Mouse (Mus musculus) kidney, adult 2 months (tissue): Measurements from ENCODE around the gene Pld1. TPM values are rescaled to one million over a fixed set of nuclear protein-coding genes. Genes with fewer than 3 reads are reported as not detected.

Experiments used
- DNase-seq: peaks from one replicate; pipeline ENCODE4 v3.0.0; 2021
- H3K27ac ChIP-seq: fragments of 200-500 bp; 2 replicates; pipeline ENCODE4 v1.5.1; 2012; ENCODE audit warnings: low read depth, low read length, control low read depth, inconsistent platforms; ENCODE audit not compliant: insufficient read depth
- H3K27me3 ChIP-seq: fragments of 200-500 bp; replicated peaks from 2 replicates; pipeline ENCODE4 v1.6.1; 2012; ENCODE audit warnings: mild to moderate bottlenecking, moderate library complexity, low read length, inconsistent platforms; ENCODE audit not compliant: control insufficient read depth, insufficient read depth
- H3K36me3 ChIP-seq: fragments of 200-500 bp; 2 replicates; pipeline ENCODE4 v1.6.1; 2012; ENCODE audit warnings: mild to moderate bottlenecking, moderate library complexity, low read length, inconsistent platforms; ENCODE audit not compliant: control insufficient read depth, insufficient read depth
- H3K4me1 ChIP-seq: fragments of 200-500 bp; 2 replicates; pipeline ENCODE4 v1.6.1; 2011; ENCODE audit warnings: low read length; ENCODE audit not compliant: control insufficient read depth, insufficient read depth
- H3K4me3 ChIP-seq: fragments of 200-500 bp; 2 replicates; pipeline ENCODE4 v1.5.1; 2011; ENCODE audit warnings: mild to moderate bottlenecking, low read depth, low read length, control low read depth; ENCODE audit not compliant: insufficient read depth
- CTCF ChIP-seq: fragments of 200-500 bp; conservative IDR thresholded peaks from 2 replicates; pipeline ENCODE4 v1.5.1; 2011; ENCODE audit warnings: low read depth, mild to moderate bottlenecking, control low read depth, low read length, moderate library complexity, mixed read lengths; ENCODE audit not compliant: insufficient read depth, insufficient read length
- POLR2A ChIP-seq: fragments of 200-500 bp; IDR thresholded peaks from one replicate; pipeline ENCODE4 v1.6.1; 2011; ENCODE audit warnings: low read depth, low read length, control low read depth
- WGBS: fragments of 180-500 bp; shearing (Covaris S2); methylation state at CpG from one replicate; pipeline ENCODE4 v1.1.7; 2018; 5-methylcytosine and 5-hydroxymethylcytosine counted together
- polyA plus RNA-seq: library from polyadenylated mRNA; depleted of rRNA; stranded (reverse); fragments of >200 nt; gene quantifications from 2 replicates; pipeline ENCODE4 v1.2.3, GENCODE M21; 2012

The Pld1 gene
- polyA plus RNA-seq, 1 experiment = 5.8 TPM

DNA sequence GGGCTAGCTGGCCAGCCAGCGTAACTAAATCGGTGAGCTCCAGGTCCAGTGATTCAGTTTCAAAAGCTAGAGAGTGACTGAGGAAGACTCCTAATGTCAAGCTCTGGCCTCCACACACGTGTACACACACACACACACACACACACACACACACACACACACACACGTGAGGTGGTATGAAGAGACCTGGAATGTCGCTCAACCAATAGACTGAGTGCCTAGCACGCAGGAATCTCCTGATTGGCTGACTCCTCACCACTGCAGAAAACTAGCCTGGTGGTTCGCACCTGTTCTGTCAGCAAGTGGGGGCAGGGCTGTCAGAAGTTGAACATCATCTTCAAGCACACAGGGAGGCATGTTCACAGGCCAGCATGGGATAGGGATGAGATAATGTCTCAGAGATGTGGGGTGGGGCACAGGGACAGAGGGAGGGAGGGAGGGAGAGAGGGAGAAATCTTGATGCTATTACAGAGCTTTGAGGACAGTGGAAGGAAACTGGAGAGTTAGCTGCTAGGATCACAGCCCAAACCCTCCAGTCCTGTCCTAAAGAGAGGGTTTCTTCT is 31.8 kb upstream of the Pld1 start:
- no peak for DNase-seq

DNA sequence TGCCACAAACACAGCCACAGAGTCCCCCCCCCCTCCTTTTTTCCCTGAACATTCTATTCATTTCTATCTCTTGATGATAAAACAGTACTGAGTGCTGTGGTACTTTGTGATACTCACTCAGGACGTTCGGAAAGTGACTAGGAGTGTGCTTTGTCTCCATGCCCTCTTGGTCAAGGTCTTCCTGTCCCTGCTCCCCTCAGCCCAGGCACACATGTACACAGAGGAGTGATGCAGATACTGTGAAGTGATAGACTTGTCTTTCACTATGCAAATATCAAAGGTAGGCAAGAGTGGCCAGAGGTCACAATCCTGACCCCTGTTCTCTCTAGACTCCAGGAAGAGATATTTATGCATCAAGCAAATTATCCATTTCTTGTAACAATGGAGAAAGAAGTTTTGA is 31.2 kb upstream of the Pld1 start:
- H3K27ac ChIP-seq = no peak overlapping the region
- no peak overlapping the region for H3K4me3 ChIP-seq
- H3K27me3 ChIP-seq = no peaks in the 10 kb centered on the region
- no peaks in the 10 kb centered on the region for H3K36me3 ChIP-seq
- DNase-seq = no peak
- WGBS = 78% methylated on average over 2 of the region's 2 CpGs
- no peaks in the 10 kb centered on the region for H3K4me1 ChIP-seq
- no peak for TF ChIP-seq POLR2A
- no peak for TF ChIP-seq CTCF

More for the DNA sequence above, 31.8 kb upstream of the Pld1 start:
- TF ChIP-seq POLR2A (no peak), CTCF (no peak)
- no peaks in the 10 kb centered on the region for H3K4me1 ChIP-seq
- no peaks in the 10 kb centered on the region for H3K27me3 ChIP-seq
- 81% methylated on average over 7 of the region's 7 CpGs for WGBS
- H3K4me3 ChIP-seq = no peak overlapping the region
- no peak overlapping the region for H3K27ac ChIP-seq
- H3K36me3 ChIP-seq = no peaks in the 10 kb centered on the region

DNA sequence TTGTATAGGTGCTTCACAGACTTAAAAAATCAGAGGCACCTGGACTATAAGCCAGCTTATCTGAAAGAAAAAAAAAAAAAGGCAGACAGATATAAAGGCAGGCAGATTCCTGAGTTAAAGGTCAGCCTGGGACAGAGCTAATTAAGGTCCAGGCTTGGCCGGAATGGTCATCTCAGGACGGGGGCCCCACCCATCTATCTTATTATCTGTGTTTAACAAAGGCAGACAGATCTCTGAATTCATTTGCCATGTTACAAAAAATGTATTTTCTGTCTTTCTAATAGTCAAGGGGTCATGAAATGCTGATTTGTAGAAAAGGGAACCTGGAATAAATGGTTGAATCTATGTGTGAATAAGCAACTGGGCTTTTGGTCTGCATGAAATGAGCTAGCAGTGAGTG is 30.2 kb upstream of the Pld1 start:
- Histone ChIP-seq H3K36me3 (no peaks in the 10 kb centered on the region), H3K27me3 (no peaks in the 10 kb centered on the region), H3K27ac (no peak overlapping the region), H3K4me1 (no peaks in the 10 kb centered on the region), H3K4me3 (no peak overlapping the region)
- no peak for TF ChIP-seq POLR2A
- no peak for TF ChIP-seq CTCF
- no peak for DNase-seq
- 87% methylated on average over 2 of the region's 2 CpGs for WGBS

DNA sequence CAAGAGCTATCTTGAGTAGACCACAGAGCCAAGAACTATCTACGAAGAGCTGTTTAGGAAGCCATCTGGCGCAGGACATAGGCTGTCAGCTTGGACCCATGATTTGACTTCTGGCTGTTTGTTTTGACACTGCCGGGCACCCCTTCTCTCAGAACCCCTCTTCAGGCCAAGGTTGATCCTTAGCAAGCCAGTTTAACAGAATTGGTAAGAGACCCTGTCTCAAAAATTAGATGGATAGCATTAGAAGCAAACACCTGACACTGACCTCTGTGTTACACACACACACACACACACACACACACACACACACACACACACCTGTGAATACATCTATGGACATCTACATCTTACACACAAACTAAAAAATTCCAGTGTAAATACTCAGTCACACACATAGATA is 29.5 kb upstream of the Pld1 start:
- no peak overlapping the region for H3K4me3 ChIP-seq
- DNase-seq = no peak
- no peaks in the 10 kb centered on the region for H3K27me3 ChIP-seq
- H3K4me1 ChIP-seq = no peaks in the 10 kb centered on the region
- H3K27ac ChIP-seq = no peak overlapping the region
- no peak for TF ChIP-seq POLR2A
- TF ChIP-seq CTCF = no peak
- no peaks in the 10 kb centered on the region for H3K36me3 ChIP-seq
- WGBS = 96% methylated on average over 3 of the region's 3 CpGs

DNA sequence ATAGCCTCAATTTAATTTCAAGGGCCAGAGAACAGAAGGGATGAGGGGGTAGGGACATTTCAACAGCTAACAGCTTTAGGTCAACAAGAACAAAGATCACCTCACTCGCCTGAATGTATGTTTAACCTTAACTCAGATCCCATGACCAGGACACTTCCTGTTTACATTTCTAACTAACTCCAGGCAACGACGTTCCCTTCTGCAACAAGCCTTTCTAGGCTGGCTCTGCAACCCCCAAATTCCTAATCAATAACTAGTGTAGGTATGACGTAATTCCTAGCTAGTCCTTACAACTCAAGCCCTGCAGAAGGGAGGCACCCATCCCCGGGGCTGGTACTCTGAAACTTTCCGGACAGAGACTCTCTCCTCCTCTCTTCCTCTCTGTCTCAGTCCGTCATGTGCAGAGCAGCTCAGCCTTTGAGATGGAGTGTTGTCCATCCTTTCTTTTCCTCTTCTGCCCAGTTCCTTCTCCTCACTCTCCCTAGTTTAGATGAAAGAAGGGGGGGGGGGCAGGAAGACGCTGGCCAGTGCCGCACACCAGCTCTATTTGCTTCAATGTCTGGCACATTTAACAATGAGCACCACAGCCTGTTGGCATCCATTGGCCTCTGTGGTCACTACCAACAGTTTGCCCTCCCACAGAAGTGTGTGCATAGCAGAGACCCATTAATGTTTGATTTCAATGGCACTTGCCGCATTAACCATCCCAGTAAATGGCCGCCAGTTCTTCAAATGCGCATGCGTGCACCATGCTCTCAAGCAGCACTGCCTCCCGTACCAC is 19.6 kb upstream of the Pld1 start:
- no peak for DNase-seq
- TF ChIP-seq POLR2A = no peak
- TF ChIP-seq CTCF = no peak

DNA sequence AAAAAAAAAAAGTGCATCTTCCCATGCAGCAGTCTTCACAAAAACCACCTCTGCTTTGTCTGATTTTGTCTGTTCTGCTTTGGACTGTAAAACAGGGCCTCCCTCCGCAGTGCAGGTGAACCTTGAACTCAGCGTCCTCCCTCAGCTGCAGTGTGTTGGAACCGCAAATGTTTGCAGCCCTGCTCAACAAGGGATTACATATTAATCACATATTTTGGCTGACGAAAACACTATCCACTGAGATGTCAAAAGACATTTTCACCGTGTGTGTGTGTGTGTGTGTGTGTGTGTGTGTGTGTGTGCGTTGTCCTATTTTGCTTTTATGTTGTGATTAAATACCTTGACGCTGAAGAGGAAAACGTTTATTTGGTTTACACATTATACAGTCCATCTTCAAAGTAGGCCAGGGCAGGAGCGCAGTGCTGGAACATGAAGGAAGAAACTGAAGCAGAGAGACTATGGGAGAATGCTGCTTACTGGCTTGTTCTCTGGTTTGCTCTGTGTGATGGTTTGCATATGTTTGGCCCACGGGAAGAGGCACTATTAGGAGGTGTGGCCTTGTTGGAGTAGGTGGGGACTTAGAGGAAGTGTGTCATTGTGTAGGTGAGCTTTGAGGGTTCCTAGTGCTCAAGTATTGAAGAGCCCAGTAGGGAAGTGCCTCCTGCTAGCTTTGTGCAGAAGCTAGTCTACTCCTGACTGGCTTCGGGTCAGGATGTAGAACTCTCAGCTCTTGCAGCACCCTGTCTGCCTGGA is 17.1 kb upstream of the Pld1 start:
- 56% methylated on average over 11 of the region's 11 CpGs for WGBS
- Histone ChIP-seq H3K36me3 (no peaks in the 10 kb centered on the region), H3K27me3 (no peaks in the 10 kb centered on the region), H3K4me1 (no peaks in the 10 kb centered on the region), H3K27ac (no peak overlapping the region), H3K4me3 (no peak overlapping the region)
- peak; percentile 89 for DNase-seq
- TF ChIP-seq POLR2A (no peak), CTCF (no peak)

More for the DNA sequence above, 19.6 kb upstream of the Pld1 start:
- H3K4me1 ChIP-seq = no peaks in the 10 kb centered on the region
- H3K27me3 ChIP-seq = no peaks in the 10 kb centered on the region
- 81% methylated on average over 14 of the region's 14 CpGs for WGBS
- no peaks in the 10 kb centered on the region for H3K36me3 ChIP-seq
- no peak overlapping the region for H3K27ac ChIP-seq
- H3K4me3 ChIP-seq = no peak overlapping the region

DNA sequence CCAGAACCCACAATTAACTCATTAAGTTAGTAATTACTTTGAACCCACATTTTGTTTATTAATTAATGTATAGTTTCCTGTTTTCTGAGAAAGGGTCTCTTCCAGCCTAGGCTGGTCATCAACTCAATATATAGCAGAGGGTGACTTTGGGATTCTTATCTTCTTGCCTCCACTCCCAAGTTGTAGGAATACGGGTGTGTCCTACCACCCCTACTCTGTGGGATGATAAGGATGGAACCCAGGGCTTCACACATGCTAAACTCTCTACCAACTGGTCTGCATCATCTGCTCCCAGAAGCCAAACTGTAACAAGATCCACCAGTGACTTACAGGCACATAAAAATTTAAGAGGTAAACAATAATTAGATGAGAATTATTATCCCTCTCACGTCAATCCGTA is 14.5 kb upstream of the Pld1 start:
- TF ChIP-seq CTCF (no peak), POLR2A (no peak)
- Histone ChIP-seq H3K4me3 (no peak overlapping the region), H3K36me3 (no peaks in the 10 kb centered on the region), H3K27ac (no peak overlapping the region), H3K4me1 (no peaks in the 10 kb centered on the region), H3K27me3 (no peaks in the 10 kb centered on the region)
- 88% methylated on average over 3 of the region's 3 CpGs for WGBS
- DNase-seq = no peak
